Mouse (Mus musculus) bone marrow, adult 2 months (tissue): ENCODE measurements around the gene Trpd52l3. TPM values are rescaled to one million over a fixed set of nuclear protein-coding genes. Genes with fewer than 3 reads are reported as not detected.

ENCODE experiments used
- H3K27ac ChIP-seq: fragments of 200-500 bp; 2 replicates; pipeline ENCODE4 v1.5.1; 2012; ENCODE audit warnings: low read depth, mild to moderate bottlenecking, control low read depth, inconsistent platforms, low read length; ENCODE audit not compliant: control insufficient read depth, poor library complexity, insufficient read depth
- H3K4me1 ChIP-seq: fragments of 200-500 bp; 2 replicates; pipeline ENCODE4 v1.6.1; 2011; ENCODE audit warnings: low read length; ENCODE audit not compliant: control insufficient read depth, insufficient read depth
- H3K4me3 ChIP-seq: fragments of 200-500 bp; replicated peaks from 2 replicates; pipeline ENCODE3; 2011; ENCODE audit warnings: mild to moderate bottlenecking, low read depth, low read length, control low read depth; ENCODE audit not compliant: control insufficient read depth
- CTCF ChIP-seq: fragments of 200-500 bp; IDR thresholded peaks from 2 replicates; pipeline ENCODE4 v1.5.1; 2011; ENCODE audit warnings: low read length, control low read depth; ENCODE audit not compliant: control insufficient read depth, insufficient read depth
- POLR2A ChIP-seq: fragments of 200-500 bp; IDR thresholded peaks from 2 replicates; pipeline ENCODE4 v1.6.1; 2011; ENCODE audit warnings: low read depth, mild to moderate bottlenecking, control low read depth, low read length, borderline replicate concordance; ENCODE audit not compliant: control insufficient read depth
- WGBS: fragments of 180-500 bp; shearing (Covaris S2); methylation state at CpG from one replicate; pipeline ENCODE4 v1.1.7; 2018; 5-methylcytosine and 5-hydroxymethylcytosine counted together
- polyA plus RNA-seq: library from polyadenylated mRNA; stranded (reverse); fragments of >200 nt; gene quantifications from 2 replicates; pipeline ENCODE4 v1.2.4, GENCODE M21; 2011; ENCODE audit warnings: low replicate concordance; ENCODE audit not compliant: missing spikeins, insufficient read depth, insufficient read length

Gene Trpd52l3
- polyA plus RNA-seq, 1 experiment = not detected

DNA sequence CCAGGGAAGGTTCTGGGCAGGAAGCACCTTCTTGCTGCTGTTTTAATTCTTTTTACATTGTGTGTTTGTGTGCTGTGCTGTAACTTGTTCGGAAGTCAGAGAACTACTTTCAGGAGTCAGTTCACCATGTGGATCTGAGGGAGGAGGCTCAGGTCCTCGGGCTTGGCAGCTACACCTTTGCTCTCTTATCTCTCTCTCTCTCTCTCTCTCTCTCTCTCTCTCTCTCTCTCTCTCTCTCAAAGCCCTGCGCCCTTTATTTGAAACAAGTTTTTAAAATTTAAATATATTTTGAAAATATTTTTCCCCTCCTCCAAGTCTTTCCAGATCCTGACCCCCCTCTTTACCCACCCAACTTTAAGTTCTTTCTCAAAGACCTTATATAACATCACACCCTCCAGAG is 31.8 kb downstream of the Trpd52l3 start:
- no peaks in the 10 kb centered on the region for H3K4me1 ChIP-seq
- no peak overlapping the region for H3K4me3 ChIP-seq
- H3K27ac ChIP-seq = no peak overlapping the region
- TF ChIP-seq POLR2A (no peak), CTCF (no peak)
- WGBS = 51% methylated on average over 3 of the region's 3 CpGs

DNA sequence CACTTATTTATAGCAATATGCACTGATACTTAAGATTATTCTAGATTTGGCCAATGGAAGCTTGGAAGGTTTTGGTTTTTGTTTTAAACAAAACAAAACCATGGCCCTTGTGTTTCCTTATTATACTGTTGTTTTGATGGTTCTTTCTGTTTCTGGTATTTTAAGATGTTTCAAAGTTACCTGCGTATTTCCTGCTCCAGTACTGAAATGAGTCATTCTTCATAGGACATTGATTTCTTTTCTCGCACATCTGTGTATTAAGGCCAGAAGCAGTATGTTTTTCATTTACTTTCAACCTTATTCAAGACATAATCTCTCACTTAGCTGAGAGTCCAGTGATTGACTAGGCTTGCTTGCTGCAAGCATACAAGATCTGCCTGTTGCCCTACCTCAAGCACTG is 40.1 kb downstream of the Trpd52l3 start:
- WGBS = 84% methylated on average over 2 of the region's 2 CpGs
- Histone ChIP-seq H3K27ac (no peak overlapping the region), H3K4me3 (no peak overlapping the region), H3K4me1 (no peaks in the 10 kb centered on the region; the same call in 1 of the 2 replicates)
- no peak for TF ChIP-seq CTCF
- no peak for TF ChIP-seq POLR2A

DNA sequence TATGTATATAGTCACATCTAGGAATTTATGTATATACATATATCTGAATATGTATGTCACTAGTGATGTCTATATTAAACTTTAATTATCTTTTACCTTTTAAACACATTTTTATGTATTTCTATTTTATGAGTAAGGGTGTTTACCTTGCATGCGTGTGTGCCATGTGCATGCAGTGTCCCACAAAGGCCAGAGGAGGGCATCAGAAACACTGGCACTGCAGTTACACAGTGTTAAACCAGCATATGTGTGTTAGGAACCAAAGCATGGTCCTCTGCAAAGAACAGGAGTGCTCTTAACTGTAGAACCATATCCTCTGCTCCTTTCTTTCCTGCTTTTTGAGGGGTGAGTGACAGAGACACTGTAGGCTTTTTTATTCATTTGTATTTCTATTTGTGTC is 41.0 kb downstream of the Trpd52l3 start:
- H3K27ac ChIP-seq = no peak overlapping the region
- no peak for TF ChIP-seq CTCF
- no peak for TF ChIP-seq POLR2A
- 96% methylated on average over 1 of the region's 1 CpGs for WGBS
- H3K4me1 ChIP-seq = no peaks in the 10 kb centered on the region; the same call in 1 of the 2 replicates
- no peak overlapping the region for H3K4me3 ChIP-seq

- H3K4me1 ChIP-seq = no peaks in the 10 kb centered on the region; the same call in 1 of the 2 replicates
- TF ChIP-seq CTCF (peak; percentile 47), POLR2A (no peak)
- no peak overlapping the region for H3K4me3 ChIP-seq
- H3K27ac ChIP-seq = no peak overlapping the region
- 82% methylated on average over 1 of the region's 1 CpGs for WGBS
Observed at GRCm38 (mm10) chr19:30045857-30046256, 42.3 kb downstream of the Trpd52l3 start.

DNA sequence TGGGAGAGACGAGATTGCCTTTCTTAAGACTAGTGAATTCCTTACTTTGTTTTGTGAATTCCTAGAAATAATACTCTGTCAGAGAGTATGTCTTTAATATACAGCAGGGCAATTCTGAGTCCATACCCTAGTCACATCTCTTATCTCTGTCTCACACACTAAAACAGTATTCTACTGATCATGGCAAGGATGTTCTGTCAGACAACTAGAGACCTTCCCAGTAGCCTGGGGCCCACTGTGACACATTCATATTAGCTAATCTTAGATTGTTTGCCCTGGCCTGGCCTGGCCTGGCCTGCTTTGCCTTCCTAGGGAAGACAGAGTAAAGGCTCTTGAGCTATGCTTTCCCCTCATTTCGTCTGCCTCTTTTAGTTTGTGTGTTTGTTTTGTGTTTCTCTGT is 47.0 kb downstream of the Trpd52l3 start:
- WGBS = 71% methylated on average over 2 of the region's 2 CpGs
- peak overlapping the region; percentile 21; the same call in 1 of the 2 replicates for H3K27ac ChIP-seq

DNA sequence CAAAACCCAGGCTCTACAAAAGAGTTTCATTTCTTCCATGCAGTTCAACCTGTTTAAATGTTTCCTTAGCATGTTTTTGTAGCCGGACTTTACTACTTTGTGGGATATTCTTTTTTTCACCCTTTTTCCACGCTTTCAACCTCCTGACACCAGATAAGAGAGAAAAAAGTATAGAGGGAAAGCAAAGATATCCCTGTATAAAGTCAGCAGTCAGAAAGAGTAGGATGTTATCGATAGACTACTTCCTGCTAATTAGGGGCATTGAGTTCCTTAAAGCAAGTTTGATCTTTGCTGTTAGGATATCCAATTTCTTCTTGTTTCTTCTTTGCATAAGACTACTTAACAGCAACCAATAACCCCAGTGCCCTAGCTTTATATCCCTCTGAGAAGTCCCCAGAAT is 47.9 kb downstream of the Trpd52l3 start:
- Histone ChIP-seq H3K4me1 (no peaks in the 10 kb centered on the region; the same call in 1 of the 2 replicates), H3K27ac (no peak overlapping the region), H3K4me3 (no peak overlapping the region)
- 76% methylated on average over 3 of the region's 3 CpGs for WGBS
- TF ChIP-seq POLR2A (no peak), CTCF (no peak)

More for the DNA sequence above, 47.0 kb downstream of the Trpd52l3 start:
- TF ChIP-seq CTCF = no peak
- no peak for TF ChIP-seq POLR2A
- H3K4me3 ChIP-seq = no peak overlapping the region
- no peaks in the 10 kb centered on the region; the same call in 1 of the 2 replicates for H3K4me1 ChIP-seq

- Histone ChIP-seq H3K4me1 (no peaks in the 10 kb centered on the region), H3K4me3 (no peak overlapping the region), H3K27ac (no peak overlapping the region)
- 97% methylated on average over 2 of the region's 2 CpGs for WGBS
- TF ChIP-seq CTCF (no peak), POLR2A (no peak)
Observed at GRCm38 (mm10) chr19:30054218-30054617, 50.6 kb downstream of the Trpd52l3 start.

Other genes with a start within 250 kb of the Trpd52l3 start
- 7.6 and 9.4 TPM in 2 replicates for gene 9930021J03Rik, start 197.8 kb upstream of the Trpd52l3 start, polyA plus RNA-seq
- 3.5 and 6.6 TPM in 2 replicates for gene Ranbp6, start 190.8 kb upstream of the Trpd52l3 start, polyA plus RNA-seq
- 2.1 TPM in 1 of 2 replicates, not detected in the other for gene Il33, start 78.7 kb upstream of the Trpd52l3 start, polyA plus RNA-seq
- 32.0 and 47.8 TPM in 2 replicates for gene Uhrf2, start 26.7 kb downstream of the Trpd52l3 start, polyA plus RNA-seq
- gene Gldc, start 171.6 kb downstream of the Trpd52l3 start, polyA plus RNA-seq = 5.4 TPM in 1 of 2 replicates, not detected in the other
- gene Mbl2, start 229.2 kb downstream of the Trpd52l3 start, polyA plus RNA-seq = 1.2 TPM in 1 of 2 replicates, not detected in the other